Mouse (Mus musculus) cerebellum, postnatal 10 days (tissue): ENCODE results near the gene Avl9.

ENCODE experiments used
- DNase-seq, 2 experiments: peaks; one replicate each; pipeline ENCODE4 v3.0.0; 2021; ENCODE audit warnings: mixed read lengths in 2 of 2

The Avl9 gene

DNA sequence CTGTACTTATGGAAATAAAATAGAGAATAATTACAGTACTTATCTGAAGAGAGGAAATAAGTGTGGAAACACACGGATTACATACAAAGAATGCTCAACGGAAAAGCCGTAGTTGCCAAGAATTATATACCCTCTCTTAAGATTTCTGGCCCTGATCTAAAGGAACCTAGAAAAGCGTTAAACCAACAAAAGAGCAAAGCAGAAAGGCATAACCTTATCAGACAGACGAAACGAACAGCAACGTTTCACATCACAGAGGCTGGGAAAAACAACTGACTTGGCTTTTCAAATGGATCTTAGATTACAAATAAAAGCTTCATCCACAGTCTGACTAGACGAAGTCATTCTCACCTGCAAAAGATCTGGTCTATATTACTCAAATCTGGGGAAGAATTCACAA, 81.5 kb downstream of the Avl9 start:
- no peak for DNase-seq

DNA sequence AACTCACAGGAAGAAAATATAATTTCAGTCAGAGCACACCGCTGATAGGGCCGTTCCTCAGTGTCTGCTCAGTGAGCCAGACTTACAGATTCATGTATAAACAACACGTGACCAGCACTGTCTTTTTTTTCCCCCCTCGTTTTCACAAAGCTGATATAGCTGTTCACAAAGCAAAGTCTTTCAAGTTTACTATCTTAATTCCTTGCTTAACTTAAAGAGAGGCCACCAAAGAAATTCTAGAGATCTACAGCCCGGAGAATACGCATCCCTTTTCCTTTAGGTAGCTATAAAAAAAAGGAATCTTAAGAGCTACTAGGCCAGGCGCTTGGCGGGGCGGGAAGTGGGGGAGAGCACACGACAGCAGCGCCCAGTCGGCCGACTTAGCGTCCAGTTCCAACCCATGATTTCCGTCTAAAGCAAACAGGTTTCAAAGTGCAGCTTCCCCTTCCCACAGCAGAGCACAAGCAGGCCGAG, 82.0 kb downstream of the Avl9 start:
- peak; percentile 48 to 60 for DNase-seq

DNA sequence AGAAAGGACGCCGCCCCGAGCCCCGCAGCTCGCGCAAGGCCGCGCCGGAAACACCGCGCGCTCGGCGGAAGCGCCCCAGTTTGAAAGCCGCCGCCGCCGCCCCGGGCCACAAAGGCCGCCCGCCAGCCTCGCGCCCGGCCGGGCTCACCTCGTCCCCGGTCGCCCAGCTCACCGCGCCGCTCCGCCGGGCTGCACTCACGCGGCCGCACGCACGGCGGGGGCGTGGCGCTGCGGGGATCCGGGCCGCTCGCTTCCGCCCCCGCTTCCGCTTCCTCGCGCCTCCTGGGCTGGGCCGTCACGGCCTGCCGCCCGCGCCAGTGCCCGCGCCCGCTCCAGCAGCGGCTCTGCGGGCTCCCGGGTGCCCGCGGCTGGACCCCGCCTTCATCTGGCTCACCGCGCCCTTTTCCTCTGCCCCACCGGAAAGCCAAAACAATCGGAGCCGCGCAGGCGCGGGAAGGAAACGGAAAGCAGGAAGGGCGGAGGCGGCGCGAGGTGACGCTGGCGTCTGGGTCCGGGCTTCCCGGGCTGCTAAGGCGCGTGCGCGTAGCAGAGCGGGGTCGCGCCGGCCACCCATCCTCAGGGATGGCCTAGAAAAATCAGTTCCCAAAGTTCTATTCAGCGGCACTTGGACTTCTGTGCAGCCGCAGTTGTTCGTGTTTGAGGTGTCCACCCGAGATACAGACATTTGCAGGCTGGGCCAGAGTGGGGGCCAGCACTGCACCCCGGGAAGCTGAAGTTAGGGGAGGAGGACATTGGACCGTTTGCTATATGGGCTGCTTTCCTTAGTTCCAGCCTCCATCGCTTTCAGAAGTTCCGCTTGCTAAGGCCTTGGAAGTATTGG, 82.8 kb downstream of the Avl9 start, which contains the start of gene Kbtbd2:
Gene Kbtbd2 (minus strand): TSS at position 503 of the 841 bp plus-strand sequence.
- DNase-seq: peak; percentile 95 to 97

DNA sequence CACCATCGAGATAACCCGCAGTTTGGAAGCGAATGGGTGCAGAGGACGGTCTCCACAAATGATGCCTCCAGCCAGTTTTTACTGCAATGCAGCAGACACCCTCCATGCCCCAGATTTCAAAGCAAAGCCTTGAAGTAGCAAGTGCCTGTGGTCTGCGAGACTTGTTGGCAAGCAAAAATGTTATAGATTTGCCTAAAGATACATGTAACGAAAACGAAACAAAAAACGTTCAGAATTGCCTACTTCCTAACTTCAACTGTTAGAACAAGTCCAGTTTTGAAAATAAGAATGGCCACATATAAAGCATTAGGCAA, 83.4 kb downstream of the Avl9 start:
- no peak for DNase-seq

DNA sequence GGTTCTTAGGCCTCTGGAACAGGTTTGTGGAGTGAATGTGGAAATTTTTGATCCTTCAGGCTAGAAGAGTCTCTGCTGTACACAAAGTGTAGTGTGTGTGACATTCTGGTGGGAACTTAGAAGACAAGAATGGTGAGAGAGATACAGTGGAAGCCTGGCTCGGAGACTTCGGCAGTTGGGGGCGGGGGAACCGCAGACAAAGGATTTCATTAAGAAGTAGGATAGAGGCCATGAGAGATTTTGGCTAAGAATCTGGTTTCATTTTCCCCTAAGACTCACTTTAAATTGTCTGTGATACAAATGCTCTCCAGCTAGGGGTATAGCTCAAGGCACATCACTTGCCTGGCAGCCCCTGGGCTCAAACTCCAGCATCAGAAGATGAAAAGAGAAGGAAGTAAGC, 90.3 kb downstream of the Avl9 start:
- no peak for DNase-seq

DNA sequence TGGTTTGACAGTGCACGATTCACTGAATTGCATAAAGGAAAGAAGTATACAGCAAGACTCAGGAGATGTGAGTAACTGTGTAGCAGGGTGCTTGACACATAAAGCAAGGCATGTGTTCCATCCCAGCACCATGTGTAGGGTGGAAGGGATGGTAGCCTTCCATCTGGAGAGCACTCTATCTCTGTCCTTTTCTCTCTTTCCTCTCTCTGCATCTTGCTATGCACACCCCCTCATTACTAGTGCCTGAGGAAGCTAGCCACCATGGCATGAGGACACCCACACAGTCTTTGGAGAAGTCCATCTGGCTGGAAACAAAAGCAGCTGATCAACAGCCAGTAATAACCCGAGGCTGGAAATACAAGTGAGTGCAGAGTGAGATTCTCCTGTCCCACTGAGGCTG, 91.5 kb downstream of the Avl9 start:
- DNase-seq: no peak

DNA sequence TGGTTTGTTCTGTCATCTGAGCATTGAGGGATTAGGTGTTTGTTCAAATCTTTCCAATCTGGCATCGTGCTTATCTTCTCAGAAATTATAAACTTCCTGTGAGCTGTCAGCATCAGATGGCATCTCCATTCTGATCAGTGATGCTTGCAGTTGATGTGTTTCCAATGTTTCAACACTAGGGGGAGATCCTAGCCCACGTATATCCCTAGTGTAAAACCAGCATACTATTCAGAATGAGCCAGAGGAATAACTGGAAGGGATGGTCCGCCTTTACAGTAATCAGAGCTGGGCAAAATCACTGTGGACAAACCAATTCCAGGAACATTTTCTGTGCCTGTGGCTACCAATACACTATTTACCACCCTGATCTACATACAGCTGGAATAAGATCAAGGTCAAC, 94.0 kb downstream of the Avl9 start:
- peak; percentile 63 to 74 for DNase-seq
